Mouse (Mus musculus) frontal cortex, postnatal 36 days (tissue): Measurements from ENCODE around the gene Gm42906.

ENCODE experiments used
- DNase-seq, 2 experiments: peaks; one replicate each; pipeline ENCODE4 v3.0.0; 2022; ENCODE audit warnings: low spot score in 2 of 2

Gm42906 gene

DNA sequence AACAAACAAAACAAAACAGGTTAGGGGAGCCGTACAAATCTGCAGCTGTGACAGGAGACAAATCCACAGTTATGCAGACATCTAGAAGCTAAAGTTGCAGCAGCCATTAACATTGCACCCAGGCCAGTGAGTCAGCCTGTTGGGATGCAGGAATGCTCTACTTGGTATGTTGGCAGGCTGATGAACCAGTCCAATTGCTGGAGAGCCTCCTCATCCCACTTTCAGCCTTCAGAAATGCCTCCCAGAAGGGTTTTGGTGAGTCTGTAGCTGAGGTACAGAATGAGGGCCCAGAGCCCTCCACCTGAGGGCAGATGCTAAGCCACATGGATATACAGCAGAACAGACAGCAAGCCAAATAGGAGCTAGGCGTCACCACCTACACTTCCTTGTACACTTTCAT lies 358.4 kb downstream of the Gm42906 start:
- peak in 1 of 2 experiments; percentile 23 for DNase-seq

GRCm38 (mm10) chr5:151066016-151066415 lies 361.9 kb downstream of the Gm42906 start:
- peak in 1 of 2 experiments; percentile 38 for DNase-seq

DNA sequence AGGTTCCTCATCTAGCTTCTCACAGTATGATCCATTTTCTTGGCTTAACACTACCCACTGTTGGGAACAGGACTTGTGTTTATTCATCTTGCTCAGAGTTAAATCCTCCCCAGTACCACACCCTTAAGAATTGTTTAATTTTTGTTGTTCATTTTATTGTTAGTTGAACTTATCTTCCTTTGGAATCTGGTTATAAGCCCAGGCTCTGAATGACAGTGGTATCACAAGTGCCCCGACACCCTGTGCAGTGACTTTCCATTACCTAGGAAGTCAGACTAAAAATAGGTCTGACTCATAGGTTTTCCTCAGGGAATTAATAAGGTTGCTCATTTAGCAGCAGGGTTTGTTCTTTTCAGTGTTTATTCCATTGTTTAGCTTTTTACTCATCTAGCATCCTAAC lies 362.7 kb downstream of the Gm42906 start:
- DNase-seq, result no peak

- no peak for DNase-seq
Measured at GRCm38 (mm10) chr5:151061942-151062341, 366.0 kb downstream of the Gm42906 start.

GRCm38 (mm10) chr5:151060476-151060875 lies 367.5 kb downstream of the Gm42906 start:
- peak in 1 of 2 experiments; percentile 13 for DNase-seq

- peak; percentile 29 to 77 for DNase-seq
Measured at GRCm38 (mm10) chr5:151059772-151060171, 368.2 kb downstream of the Gm42906 start.

GRCm38 (mm10) chr5:151059352-151059751 lies 368.6 kb downstream of the Gm42906 start:
- DNase-seq, result peak in 1 of 2 experiments; percentile 10

- no peak for DNase-seq
Measured at GRCm38 (mm10) chr5:151057716-151058115, 370.2 kb downstream of the Gm42906 start.

GRCm38 (mm10) chr5:151056920-151057294 lies 371.1 kb downstream of the Gm42906 start:
- no peak for DNase-seq

- DNase-seq, result peak; percentile 38 to 62
Measured at GRCm38 (mm10) chr5:151056255-151056919, 371.6 kb downstream of the Gm42906 start.

DNA sequence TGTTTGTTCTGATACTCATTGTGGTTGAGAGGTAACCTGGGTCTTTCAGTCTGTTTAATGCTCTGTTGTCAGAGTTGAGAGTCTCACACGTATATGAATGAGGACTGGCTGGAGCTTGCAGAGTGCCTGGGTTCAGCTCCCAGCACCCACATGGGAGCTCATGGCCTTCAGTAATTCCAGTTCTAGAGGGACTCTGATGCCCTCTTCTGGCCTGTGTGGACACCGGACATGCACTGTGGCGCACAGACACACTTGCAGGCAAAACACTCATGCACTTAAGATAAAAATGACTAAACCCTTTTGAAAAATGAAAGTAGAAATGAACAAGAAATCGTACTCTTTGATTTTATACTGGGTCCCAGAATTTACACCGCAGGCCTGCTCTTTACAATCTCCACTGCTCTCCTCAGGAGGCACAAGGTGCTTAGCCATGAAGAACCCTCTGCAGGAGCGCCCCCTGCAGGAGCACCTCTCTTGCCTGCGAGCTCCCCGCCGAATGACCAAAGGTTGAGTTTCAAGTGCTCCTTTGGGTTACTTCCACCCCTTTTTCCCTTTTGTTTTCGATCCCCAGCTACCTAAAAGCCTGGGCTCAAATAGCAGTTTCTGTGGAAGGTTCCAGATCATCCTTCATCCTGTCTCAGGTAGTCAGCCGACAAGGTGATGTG lies 372.4 kb downstream of the Gm42906 start:
- DNase-seq, result no peak

DNA sequence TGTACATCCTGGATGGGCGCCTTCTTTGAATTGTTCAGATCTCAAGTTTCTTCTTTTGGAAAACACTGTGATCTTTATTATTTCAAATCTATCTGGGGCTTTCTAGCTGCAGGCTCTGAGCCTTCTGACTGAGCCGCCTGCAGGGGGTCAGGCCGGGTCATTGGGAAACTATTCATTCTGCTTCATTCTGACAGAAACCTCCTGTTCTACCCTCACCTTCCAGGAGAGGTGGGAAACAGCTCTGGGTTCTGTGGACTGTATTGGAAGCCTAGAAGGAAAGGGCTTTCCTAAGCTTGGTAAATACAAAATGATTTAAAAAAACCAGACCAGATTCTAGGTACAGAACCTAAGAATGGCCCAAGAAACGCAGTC lies 373.2 kb downstream of the Gm42906 start:
- DNase-seq, result no peak

DNA sequence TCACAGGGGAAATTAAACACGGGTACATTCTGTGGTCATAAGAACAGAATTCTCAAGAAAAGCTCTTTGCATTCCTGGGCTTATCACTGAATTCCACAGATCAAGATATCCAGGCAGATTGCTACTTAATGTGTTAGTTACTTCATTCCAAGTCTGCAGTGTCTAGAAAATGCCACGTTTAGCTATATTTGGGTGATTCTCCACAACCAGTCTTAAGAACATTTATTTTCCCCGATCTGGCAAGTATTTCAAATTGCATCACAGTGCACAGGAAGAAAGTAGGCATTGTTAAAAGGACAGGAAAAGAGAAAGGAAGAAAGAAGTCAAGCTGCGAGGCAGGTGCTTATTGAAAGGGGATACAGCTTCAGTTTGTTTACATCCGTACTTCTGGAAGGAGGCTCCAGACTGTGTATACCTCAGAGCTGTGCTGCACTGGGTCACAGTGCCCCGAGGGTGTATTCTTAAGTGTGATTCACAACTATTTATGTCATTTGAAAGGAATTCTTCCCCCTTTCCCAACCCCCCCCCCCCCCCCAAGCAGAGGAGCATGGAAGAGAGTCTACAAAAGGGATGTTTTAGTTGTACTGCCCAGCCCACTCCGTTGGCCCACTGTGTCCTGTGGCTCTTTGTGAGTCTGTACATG lies 373.7 kb downstream of the Gm42906 start:
- DNase-seq, result no peak

DNA sequence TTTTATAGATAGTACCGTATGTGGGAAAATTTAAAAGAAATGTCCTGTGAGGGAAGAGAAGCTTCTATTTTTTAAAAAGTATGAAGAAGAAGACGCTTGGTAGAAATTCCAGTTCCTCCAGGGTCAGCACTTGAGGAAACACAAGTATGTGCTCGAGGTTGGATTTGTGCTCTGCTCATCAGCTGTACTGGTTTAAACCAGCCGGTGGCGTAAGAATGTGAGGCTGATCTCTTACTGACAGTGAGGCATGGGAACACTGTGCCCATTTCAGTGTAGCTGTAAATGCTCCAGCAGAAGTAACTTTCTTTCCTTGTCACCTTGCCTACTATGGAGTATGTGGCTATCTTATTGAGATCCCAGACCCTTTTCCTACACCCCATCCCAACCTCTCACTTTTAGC lies 374.8 kb downstream of the Gm42906 start:
- no peak for DNase-seq

- DNase-seq, result no peak
Measured at GRCm38 (mm10) chr5:151052331-151052730, 375.6 kb downstream of the Gm42906 start.

- DNase-seq, result no peak
Measured at GRCm38 (mm10) chr5:151047488-151047887, 380.5 kb downstream of the Gm42906 start.

- DNase-seq, result no peak
Measured at GRCm38 (mm10) chr5:151046917-151047316, 381.0 kb downstream of the Gm42906 start.

DNA sequence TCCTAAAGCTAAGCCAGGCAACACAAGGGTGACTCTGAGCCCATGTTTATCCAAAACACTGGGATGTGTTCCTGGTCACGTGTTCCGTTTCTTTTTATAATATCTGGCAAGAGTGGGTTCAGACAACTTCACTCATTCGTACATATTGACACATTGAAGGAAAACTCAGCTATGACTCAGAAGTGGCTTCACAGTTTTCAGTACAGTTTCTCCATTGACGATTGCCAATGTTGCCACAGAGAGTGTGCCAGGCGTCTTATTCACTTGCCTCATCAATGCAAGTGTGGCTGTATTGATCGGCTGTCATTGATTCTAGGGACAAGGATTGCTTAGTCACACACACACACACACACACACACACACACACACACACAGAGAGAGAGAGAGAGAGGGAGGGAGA lies 381.8 kb downstream of the Gm42906 start:
- DNase-seq, result no peak

GRCm38 (mm10) chr5:151042911-151043310 lies 385.1 kb downstream of the Gm42906 start:
- DNase-seq, result no peak

DNA sequence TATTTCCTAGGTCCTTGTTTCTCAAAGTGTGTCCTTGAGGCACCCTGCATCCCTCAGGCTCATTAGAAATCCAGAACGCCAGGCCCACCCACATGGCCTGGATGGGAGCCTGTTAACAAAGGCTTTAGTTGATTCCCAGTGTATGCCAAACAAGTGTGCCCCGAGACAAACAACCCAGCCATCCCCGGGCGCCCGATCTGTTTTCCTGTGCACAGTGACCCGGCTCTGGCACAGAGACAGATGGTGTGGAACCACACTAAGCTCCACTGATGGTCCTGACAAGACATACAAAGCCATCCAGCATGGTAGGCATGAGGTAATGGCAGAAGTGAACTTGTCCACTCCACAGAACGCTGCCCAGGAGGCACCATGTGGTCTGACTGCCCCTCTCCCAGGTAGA lies 390.1 kb downstream of the Gm42906 start:
- no peak for DNase-seq

- DNase-seq, result no peak
Measured at GRCm38 (mm10) chr5:151034715-151035512, 393.0 kb downstream of the Gm42906 start.

DNA sequence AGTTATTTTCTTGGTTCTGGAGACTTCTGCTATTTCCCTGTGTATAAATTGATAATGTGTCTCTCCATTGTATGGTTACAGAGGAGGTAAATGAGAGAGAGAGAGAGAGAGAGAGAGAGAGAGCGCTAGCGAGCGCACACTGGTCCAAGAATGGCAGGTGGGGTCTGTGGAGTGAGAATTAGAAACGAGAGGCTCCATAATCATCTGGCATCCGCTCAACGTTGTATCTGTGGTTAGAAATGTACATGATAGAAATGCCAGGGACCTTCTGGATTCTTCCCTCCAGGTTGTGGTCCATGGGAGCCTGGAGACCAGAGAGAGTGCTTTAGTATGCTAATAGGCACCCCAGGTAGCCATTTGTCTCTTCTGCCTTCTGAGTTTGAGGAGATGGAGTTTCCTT lies 399.1 kb downstream of the Gm42906 start:
- DNase-seq, result no peak
